Mouse (Mus musculus): Measurements from ENCODE around the gene Klf16.
A peak's percentile ranks its signal among the peaks of the same experiment; 100 is the strongest.

- TF ChIP-seq CTCF (conservative IDR thresholded peaks at IDR 0.05 in 1 of 2, IDR thresholded peaks at IDR 0.05 in 1 of 2; ENCODE audit: low read depth in 2 of 2, low read length in 2 of 2) (no peak), MAZ (IDR thresholded peaks at IDR 0.05; ENCODE audit: low read depth, low read length) (no peak; the same call in 1 of the 2 replicates), POLR2A (IDR thresholded peaks at IDR 0.05; ENCODE audit: low read depth, low read length) (no peak; the same call in 1 of the 2 replicates), UBTF (IDR thresholded peaks at IDR 0.05; ENCODE audit: low read depth, low read length) (no peak), NELFE (IDR thresholded peaks at IDR 0.05; ENCODE audit: low read depth, low read length) (peak; percentile 56), MAFK (IDR thresholded peaks at IDR 0.05; ENCODE audit: insufficient replicate concordance, low read length) (no peak)
Observed at GRCm38 (mm10) chr10:80622661-80623456, 45.7 kb upstream of the Klf16 start, which contains the start of gene Csnk1g2.
